9 mouse cellular contexts compared by ENCODE assay signal in genomic region chr15:25302671-25303294, GRCm38 (mm10).
A peak's percentile ranks its signal among the peaks of the same experiment; 100 is the strongest.
DNase-seq lines count a peak whose midpoint lies in the region; ATAC-seq and TF ChIP-seq lines count a peak whose summit lies in the region.
"Had no signal": no experiment of that assay in that cellular context is flagged by ENCODE, and none has a peak within 500 bp of the region (broad histone marks: within the 10 kb centered on the region; RNA-seq: fewer than 3 reads in every experiment).

No protein-coding gene starts in this region.

- no peak overlapping the region for H3K4me2 ChIP-seq in forebrain, postnatal 0 days (ENCODE audit: low read depth)
- no peak overlapping the region for H3K4me2 ChIP-seq in intestine, embryonic 15.5 days (replicated peaks)

- H3K79me3 ChIP-seq in C2C12 (ENCODE audit: low read depth), result no peaks in the 10 kb centered on the region

- H3K4me3 ChIP-seq in C2C12 (ENCODE audit: insufficient read depth, poor library complexity, severe bottlenecking), result no peak overlapping the region
- H3K4me3 ChIP-seq in forebrain, postnatal 0 days (ENCODE audit: low read depth, low read length), result no peak overlapping the region
- no peak overlapping the region for H3K4me3 ChIP-seq in intestine, embryonic 15.5 days (replicated peaks)
- H3K4me3 ChIP-seq: hindbrain, embryonic 10.5 days had no signal

- no peaks in the 10 kb centered on the region for H3K36me3 ChIP-seq in C2C12 (ENCODE audit: control insufficient read depth, insufficient read depth)
- H3K36me3 ChIP-seq in forebrain, postnatal 0 days (ENCODE audit: insufficient read depth), result no peaks in the 10 kb centered on the region
- no peaks in the 10 kb centered on the region for H3K36me3 ChIP-seq in intestine, embryonic 15.5 days
- H3K36me3 ChIP-seq: hindbrain, embryonic 10.5 days had no signal

- WGBS in forebrain, postnatal 0 days, result 31% methylated on average over 8 of the region's 8 CpGs
- WGBS in intestine, embryonic 15.5 days, result 62% methylated on average over 8 of the region's 8 CpGs

- no peak for TF ChIP-seq CTCF in C2C12 (IDR thresholded peaks at IDR 0.05; ENCODE audit: control insufficient read depth, insufficient read depth, insufficient read length)
- no peak for TF ChIP-seq CTCF in forebrain, postnatal 0 days (IDR thresholded peaks at IDR 0.05; ENCODE audit: low read depth)

- H3K4me1 ChIP-seq in forebrain, postnatal 0 days (ENCODE audit: insufficient read depth), result no peaks in the 10 kb centered on the region
- H3K4me1 ChIP-seq in intestine, embryonic 15.5 days (replicated peaks), result no peaks in the 10 kb centered on the region
- H3K4me1 ChIP-seq: hindbrain, embryonic 10.5 days had no signal

- H3K27ac ChIP-seq in forebrain, postnatal 0 days (ENCODE audit: low read depth, low read length), result no peak overlapping the region
- no peak overlapping the region for H3K27ac ChIP-seq in intestine, embryonic 15.5 days
- H3K27ac ChIP-seq: hindbrain, embryonic 10.5 days had no signal

- DNase-seq in cerebellum, postnatal 14 days, result peak; percentile 72 to 78
- no peak for DNase-seq in cerebellum, adult 18-20 months
- DNase-seq in left cerebral cortex, postnatal 4 days, result peak; percentile 61
- no peak for DNase-seq in left cerebral cortex, postnatal 36 days (ENCODE audit: low spot score in 2 of 2)
- peak; percentile 53 for DNase-seq in forebrain, postnatal 0 days
- DNase-seq in kidney, adult 18-20 months, result no peak

- intact Hi-C loops in left cerebral cortex, postnatal 4 days (cut with DNase I), result no loop called here
- intact Hi-C loops in left cerebral cortex, postnatal 36 days (cut with DNase I), result no loop called here

- no peaks in the 10 kb centered on the region for H3K27me3 ChIP-seq in C2C12 (ENCODE audit: control insufficient read depth, insufficient read depth, insufficient read length)
- no peaks in the 10 kb centered on the region for H3K27me3 ChIP-seq in forebrain, postnatal 0 days (ENCODE audit: insufficient read depth, low read length)
- H3K27me3 ChIP-seq in intestine, embryonic 15.5 days (replicated peaks), result no peaks in the 10 kb centered on the region

- H3K9ac ChIP-seq in forebrain, postnatal 0 days, result no peak overlapping the region
- no peak overlapping the region for H3K9ac ChIP-seq in intestine, embryonic 15.5 days

- peak; percentile 85 for ATAC-seq in forebrain, postnatal 0 days
- ATAC-seq in intestine, embryonic 15.5 days, result no peak

- H3K9me3 ChIP-seq in forebrain, postnatal 0 days (ENCODE audit: low read length), result no peaks in the 10 kb centered on the region
- H3K9me3 ChIP-seq in intestine, embryonic 15.5 days, result no peaks in the 10 kb centered on the region
- H3K9me3 ChIP-seq: hindbrain, embryonic 10.5 days had no signal

- no peak overlapping the region for H3ac ChIP-seq in C2C12 (ENCODE audit: control insufficient read depth, insufficient read length, low read depth)

- no peaks in the 10 kb centered on the region for H3K79me2 ChIP-seq in C2C12 (ENCODE audit: control insufficient read depth, insufficient read depth)

TF ChIP-seq in C2C12, 6 proteins besides CTCF, POLR2A, EP300 and RAD21:
- TF ChIP-seq MAX (IDR thresholded peaks at IDR 0.05) (peak; percentile 94), FOSL1 (IDR thresholded peaks at IDR 0.05; ENCODE audit: insufficient read depth, low read length, poor library complexity, severe bottlenecking) (peak; percentile 66), CEBPB (IDR thresholded peaks at IDR 0.05; ENCODE audit: low read depth) (peak; percentile 41), USF1 (IDR thresholded peaks at IDR 0.05; ENCODE audit: low read depth) (no peak)

Comparison
In these comparisons a context has a peak if more than half of its experiments do, and no peak if none do; other contexts are left out.
1. DNase-seq: peak in cerebellum, postnatal 14 days (2 of 2), left cerebral cortex, postnatal 4 days (single experiment) and forebrain, postnatal 0 days (single experiment); none in cerebellum, adult 18-20 months (0 of 2), left cerebral cortex, postnatal 36 days (0 of 2) and kidney, adult 18-20 months (single experiment).